Mouse (Mus musculus): Measurements from ENCODE around the gene Pfkm. TPM values are rescaled to one million over a fixed set of nuclear protein-coding genes. Genes with fewer than 3 reads are reported as not detected.
A peak's percentile ranks its signal among the peaks of the same experiment; 100 is the strongest.

Pfkm gene
- total RNA-seq (2022), result 100 to 1,000 TPM; 332 to 357 (median 349) TPM

- DNase-seq (ENCODE audit: low spot score in 2 of 2), result no peak
Observed at GRCm38 (mm10) chr15:98092372-98093120, at the start of gene Pfkm. Gene Pfkm, plus strand, starts transcription at chr15:98092589.

GRCm38 (mm10) chr15:98043967-98044366, 48.4 kb upstream of the Pfkm start:
- no peak for DNase-seq (ENCODE audit: low spot score in 2 of 2)

GRCm38 (mm10) chr15:98044387-98044786, 48.0 kb upstream of the Pfkm start:
- DNase-seq (ENCODE audit: low spot score in 2 of 2), result no peak

DNA sequence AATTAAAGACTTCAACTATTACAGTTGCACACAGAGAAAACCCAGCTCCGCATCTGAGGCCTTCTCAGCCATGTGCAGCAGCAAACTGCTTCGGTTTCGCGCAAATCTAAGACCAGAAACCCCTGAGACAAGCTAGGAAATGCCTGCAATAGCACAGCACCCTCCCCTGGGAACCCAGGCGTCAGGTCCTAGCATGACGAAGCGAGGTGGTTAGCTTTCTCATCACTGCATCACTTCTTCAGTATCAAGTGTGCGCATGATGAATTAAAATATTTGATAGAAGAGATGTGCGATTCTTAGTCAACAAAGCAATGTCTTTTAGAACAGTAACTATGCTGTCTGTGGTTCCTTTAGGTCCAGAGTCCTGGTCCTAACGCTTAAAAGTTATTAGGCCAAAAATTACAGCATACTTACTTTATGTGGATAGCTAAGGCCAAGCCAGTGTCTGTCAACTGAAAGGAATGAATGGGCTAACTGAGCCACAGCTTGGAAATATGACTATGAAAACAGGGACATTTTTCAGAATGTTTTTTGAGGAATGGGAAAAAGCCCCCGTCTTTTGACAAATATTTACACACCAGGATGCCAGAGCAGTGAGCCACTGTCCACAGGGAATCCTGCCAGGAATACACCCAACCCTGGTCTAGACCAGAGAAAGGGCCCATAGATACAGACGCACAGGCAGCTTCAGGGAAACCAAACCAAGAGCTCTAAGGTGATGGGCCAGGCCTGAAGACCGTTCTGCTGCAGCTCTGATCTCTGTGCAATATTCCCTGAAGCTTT, 43.3 kb upstream of the Pfkm start:
- no peak for DNase-seq (ENCODE audit: low spot score in 2 of 2)

DNA sequence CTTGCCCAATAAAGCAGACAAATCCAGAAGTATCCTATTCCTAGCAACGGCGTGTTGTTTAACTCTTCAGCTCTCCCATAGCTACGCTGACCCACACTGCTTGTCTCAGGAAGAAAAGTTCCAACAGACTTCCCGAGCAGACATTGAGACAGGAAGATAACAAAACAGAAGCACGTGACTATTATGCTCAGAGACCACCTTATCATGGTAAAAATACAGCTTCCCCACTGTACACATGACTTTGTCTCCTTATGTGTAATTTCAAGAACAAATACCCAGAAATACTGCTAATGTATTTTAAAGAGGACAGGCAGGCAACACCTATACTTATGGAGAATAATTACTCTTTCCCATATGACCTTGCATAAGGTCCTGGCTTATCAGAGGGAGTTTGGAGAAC, 40.7 kb upstream of the Pfkm start:
- no peak for DNase-seq (ENCODE audit: low spot score in 2 of 2)

GRCm38 (mm10) chr15:98055246-98055645, 37.1 kb upstream of the Pfkm start:
- peak in 1 of 2 experiments; percentile 20 for DNase-seq (ENCODE audit: low spot score in 2 of 2)

DNA sequence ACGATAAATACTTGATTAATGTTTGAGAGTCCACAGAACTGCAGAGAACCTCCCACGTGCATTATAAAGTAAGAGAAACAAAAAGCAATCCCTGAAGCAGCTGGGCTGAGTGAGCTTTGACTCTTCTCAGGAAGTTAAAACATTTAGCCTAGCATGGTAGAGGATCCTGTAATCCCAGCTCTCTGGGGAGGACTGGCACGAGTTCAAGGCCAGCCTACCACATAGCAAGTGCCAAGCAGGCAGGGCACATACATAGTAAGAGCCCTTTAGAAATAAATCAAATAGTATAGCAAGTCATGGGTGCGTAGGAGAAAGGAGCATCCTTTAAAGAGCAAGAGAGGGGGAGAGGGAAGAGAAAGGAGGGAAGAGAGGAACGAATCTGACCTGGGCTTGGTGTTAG, 26.5 kb upstream of the Pfkm start:
- no peak for DNase-seq (ENCODE audit: low spot score in 2 of 2)

DNA sequence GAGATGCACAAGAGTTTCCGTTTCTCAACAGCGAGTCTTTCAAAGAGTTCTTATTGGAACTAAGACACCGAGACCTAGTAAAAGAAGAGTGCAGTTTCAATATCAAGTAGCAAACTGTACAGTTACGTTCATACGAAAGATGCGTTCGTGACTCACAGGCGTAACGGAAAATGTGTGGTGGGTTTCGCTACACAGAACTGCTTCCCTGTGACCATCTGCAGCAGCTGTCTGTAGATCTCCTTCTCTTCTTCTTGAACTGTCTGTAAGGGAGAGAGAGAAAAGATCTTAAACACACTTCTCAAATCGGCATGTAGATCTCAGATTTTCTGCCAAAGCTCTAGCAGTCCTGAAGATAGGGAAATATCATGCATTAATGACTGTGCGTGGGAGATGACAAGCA, 25.8 kb upstream of the Pfkm start:
- no peak for DNase-seq (ENCODE audit: low spot score in 2 of 2)

DNA sequence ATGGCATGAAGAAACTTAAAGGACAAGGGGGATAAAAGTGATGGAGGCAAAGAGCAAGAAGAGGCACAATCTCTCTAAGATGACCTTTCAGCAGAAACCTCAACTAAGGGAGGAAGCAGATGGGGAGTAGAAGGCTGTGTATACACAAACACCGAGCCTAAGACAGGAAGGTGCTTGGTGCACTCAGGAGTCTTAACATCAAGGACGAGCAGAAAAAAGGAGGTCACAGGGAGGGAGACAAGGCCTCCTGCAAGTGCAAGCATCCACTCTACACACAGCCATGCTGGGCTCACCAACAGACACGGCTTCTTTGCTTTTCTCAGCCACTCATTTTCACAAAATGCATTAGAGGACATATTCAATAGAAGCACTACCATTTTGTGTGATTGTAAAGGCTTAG, 24.9 kb upstream of the Pfkm start:
- DNase-seq (ENCODE audit: low spot score in 2 of 2), result no peak

GRCm38 (mm10) chr15:98068506-98068905, 23.9 kb upstream of the Pfkm start:
- no peak for DNase-seq (ENCODE audit: low spot score in 2 of 2)

GRCm38 (mm10) chr15:98069566-98070245, 22.7 kb upstream of the Pfkm start:
- no peak for DNase-seq (ENCODE audit: low spot score in 2 of 2)

DNA sequence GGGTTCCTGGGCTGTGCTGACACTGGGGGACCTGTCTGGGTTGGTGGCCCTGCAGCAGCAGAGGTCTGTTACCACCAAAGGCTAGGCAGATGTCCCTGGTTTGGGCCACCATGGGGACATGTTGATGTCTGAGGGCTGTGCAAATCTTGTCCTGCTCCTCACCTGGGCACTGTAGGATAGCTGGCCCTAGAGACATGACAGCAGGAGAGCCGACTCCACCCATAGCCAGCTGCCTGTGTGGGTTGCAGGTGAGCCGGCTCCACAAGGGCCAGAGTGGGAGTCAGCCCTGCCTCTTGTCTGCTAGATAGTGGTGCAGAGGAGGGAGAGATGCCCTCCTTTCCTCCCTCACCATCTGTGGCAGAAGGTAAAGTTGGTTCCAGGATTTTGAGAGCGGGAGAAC, 22.0 kb upstream of the Pfkm start:
- no peak for DNase-seq (ENCODE audit: low spot score in 2 of 2)

- DNase-seq (ENCODE audit: low spot score in 2 of 2), result no peak
Observed at GRCm38 (mm10) chr15:98074521-98074920, 17.9 kb upstream of the Pfkm start.

DNA sequence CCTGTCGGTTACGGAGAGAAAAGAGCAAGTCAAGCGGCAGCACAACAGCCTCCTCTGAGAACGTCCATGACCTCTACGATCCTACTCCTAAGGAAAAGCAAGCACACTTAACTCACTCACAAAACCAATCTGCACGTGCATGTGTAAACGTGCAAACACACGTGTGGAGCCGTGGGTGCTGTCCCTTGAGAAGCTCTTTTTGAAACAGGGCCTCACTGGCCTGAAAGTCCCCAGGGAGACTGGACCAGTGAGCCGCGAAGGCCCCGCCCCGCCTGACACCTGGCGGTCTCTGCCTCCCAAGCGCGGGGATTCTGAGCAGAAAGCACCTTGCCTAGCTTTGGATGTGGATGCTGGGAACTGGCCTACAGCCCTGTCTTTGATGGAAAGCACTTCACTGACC, 17.4 kb upstream of the Pfkm start:
- DNase-seq (ENCODE audit: low spot score in 2 of 2), result no peak

GRCm38 (mm10) chr15:98076901-98077300, 15.5 kb upstream of the Pfkm start:
- DNase-seq (ENCODE audit: low spot score in 2 of 2), result no peak

DNA sequence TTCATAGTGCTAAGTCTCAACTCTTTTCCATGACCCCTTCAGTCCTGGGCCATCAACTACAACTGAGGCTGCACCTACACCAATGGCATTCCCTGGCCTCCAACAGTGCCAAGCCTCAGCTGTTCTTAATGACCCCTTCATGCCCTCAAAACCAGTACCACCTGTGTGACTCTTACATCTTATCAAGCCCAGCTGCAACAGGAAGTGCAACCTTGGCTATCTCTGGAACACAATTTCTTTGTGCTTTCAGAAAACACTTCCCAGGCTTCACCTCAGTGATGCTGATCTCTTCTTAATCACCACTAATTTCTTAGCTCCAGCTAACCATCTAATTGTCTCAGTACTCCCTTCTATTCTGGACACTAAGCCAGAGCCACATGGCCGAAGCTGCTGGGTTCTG, 3.5 kb upstream of the Pfkm start:
- no peak for DNase-seq (ENCODE audit: low spot score in 2 of 2)

DNA sequence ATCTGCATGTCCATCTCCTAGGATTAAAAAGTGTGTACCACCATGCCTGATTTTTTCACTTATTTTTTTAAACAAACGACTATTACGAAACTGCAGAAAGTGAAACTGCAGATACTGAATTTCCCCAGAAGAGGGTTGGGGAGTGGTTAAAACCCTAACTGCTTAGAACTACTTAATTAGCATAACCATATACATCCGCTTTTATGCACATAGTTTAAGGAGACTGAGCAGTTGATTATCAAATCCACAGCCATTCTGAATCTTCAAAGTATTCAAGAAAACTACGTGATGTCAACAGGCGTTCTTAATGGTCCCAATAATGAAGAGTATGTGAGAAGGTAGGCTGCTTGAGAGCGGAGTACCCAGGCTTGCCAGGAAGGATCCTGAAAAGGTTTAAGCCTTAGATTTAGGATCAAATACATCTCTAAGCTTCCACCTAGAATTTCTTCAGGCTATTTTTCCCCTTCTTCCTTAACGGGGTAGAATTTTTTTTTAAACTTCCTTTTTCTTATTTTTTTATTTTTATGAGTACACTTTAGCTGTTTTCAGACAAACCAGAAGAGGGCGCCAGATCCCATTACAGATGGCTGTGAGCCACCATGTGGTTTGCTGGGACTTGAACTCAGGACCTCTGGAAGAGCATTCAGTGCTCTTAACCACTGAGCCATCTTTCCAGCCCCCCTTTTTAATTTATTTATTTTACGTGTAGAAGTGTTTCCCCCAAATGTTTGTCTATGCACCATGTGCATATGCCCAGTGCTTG, 2.8 kb upstream of the Pfkm start:
- DNase-seq (ENCODE audit: low spot score in 2 of 2), result no peak

DNA sequence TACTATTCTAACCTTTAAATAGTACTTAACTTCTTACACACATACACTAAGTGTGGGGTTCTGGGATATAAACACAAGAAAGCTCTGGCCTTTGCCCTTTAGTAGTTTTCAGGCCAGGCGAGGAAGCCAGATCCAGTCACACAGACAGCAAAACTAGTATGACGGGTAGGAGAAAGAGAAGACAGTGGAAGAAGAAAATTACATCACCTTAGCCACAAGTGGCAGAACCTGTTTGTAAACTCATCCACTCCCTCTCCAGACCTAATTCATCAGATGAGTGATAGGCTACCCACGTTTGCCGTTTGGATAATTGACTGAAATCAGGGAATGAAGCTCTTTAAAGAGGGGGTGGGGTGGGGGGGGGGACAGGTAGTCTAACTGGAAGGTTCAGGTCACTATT, 548 bp upstream of the Pfkm start:
- no peak for DNase-seq (ENCODE audit: low spot score in 2 of 2)

DNA sequence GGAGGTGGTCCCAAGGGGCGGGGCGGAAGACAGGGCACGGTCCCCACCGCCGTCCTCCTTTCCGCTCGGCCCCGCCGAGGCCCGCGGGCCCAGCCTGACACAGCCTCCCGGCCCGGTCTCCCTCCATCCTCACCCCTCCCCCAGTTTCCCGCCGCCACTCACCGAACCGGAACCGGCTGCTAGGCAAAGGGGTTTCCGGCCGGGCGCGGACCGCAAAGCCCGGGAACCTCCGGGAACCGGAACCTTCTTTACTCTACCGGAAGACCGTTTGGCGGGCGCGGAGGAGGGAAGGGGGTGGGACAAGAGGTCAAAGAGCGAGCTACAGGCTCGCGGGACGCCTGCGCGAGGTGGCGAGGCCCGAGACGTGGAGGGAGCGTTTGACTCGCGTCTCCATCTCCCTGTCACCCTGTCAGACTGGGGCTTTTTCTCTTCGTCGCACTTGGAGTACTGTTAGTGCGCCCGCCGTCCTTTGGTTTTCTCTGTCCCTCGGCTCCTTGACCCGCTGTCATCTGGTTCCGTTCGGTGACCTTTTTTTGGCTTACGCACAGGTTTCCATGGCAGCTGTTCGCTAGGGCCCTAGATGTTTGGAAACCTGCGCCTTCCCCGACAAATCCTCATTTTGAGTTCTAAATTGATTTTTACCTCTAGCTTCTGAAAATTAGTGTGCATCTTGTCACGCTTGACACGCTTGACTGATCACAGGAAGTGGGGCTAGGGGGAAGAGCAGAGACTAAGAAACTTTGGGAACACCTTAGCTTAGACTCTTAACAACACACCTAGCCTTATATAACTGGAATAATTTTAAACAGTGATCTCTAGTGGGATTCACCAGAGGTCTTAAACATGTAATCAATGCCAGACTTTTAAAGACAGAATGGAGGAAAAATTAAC, 977 bp downstream of the Pfkm start, which contains the start of gene Senp1:
Senp1 (minus strand) TSS at position 624 of the 891 bp plus-strand sequence.
- DNase-seq (ENCODE audit: low spot score in 2 of 2), result peak; percentile 80 to 86

GRCm38 (mm10) chr15:98094905-98095304, 2.5 kb downstream of the Pfkm start:
- DNase-seq (ENCODE audit: low spot score in 2 of 2), result no peak

All from layer of hippocampus, adult 8-10 months (tissue).